Mouse (Mus musculus) ES-Bruce4 (cell line): Measurements from ENCODE around the gene 4921517D22Rik.

Source experiments
- CTCF ChIP-seq: IDR thresholded peaks from one replicate; pipeline ENCODE4 v1.8.1; 2011; ENCODE audit warnings: low read depth, low read length
- EP300 ChIP-seq: IDR thresholded peaks from 2 replicates; pipeline ENCODE4 v1.6.1; 2011; ENCODE audit warnings: low read depth, low read length; ENCODE audit not compliant: insufficient read depth
- POLR2A ChIP-seq: IDR thresholded peaks from one replicate; pipeline ENCODE4 v1.8.1; 2011; ENCODE audit warnings: low read length; ENCODE audit not compliant: insufficient read depth

GRCm38 (mm10) chr13:59682629-59683028, 11.3 kb downstream of the 4921517D22Rik start:
- TF ChIP-seq POLR2A (no peak), CTCF (no peak), EP300 (no peak)
